Mouse (Mus musculus): Measurements from ENCODE around the gene D430019H16Rik. TPM values are rescaled to one million over a fixed set of nuclear protein-coding genes. Genes with fewer than 3 reads are reported as not detected.

The D430019H16Rik gene
- polyA plus RNA-seq (2012; rRNA removed) = 1.4 and 1.6 TPM in 2 replicates

GRCm38 (mm10) chr12:105453670-105454257 is at the start of gene D430019H16Rik:
TSS of gene D430019H16Rik (plus strand) at chr12:105453856.

Other genes starting within 250 kb of the D430019H16Rik start
- not detected in 2 replicates for gene Tcl1, start 231.1 kb upstream of the D430019H16Rik start, polyA plus RNA-seq (2012; rRNA removed)
- not detected in 2 replicates for gene Tunar, start 120.0 kb upstream of the D430019H16Rik start, polyA plus RNA-seq (2012; rRNA removed)
- 11.1 and 13.3 TPM in 2 replicates for gene Bdkrb2, start 109.4 kb downstream of the D430019H16Rik start, polyA plus RNA-seq (2012; rRNA removed)
- 1.4 and 2.6 TPM in 2 replicates for gene Bdkrb1, start 149.2 kb downstream of the D430019H16Rik start, polyA plus RNA-seq (2012; rRNA removed)
- gene Gskip, start 231.0 kb downstream of the D430019H16Rik start, polyA plus RNA-seq (2012; rRNA removed) = 5.5 and 6.8 TPM in 2 replicates
- gene Atg2b, start 231.4 kb downstream of the D430019H16Rik start, polyA plus RNA-seq (2012; rRNA removed) = 8.7 and 10.4 TPM in 2 replicates

All from colon, adult 2 months (tissue).